Mouse (Mus musculus) adrenal gland, postnatal 4 days (tissue): Measurements from ENCODE around the gene Prcp. TPM values are rescaled to one million over a fixed set of nuclear protein-coding genes. Genes with fewer than 3 reads are reported as not detected.
A peak's percentile ranks its signal among the peaks of the same experiment; 100 is the strongest.

Experiments
- DNase-seq, 2 experiments: peaks; one replicate each; pipeline ENCODE4 v3.0.0; 2021 to 2022; ENCODE audit warnings: low spot score in 2 of 2, mixed read lengths in 2 of 2
- long read RNA-seq, 2 experiments: library from polyadenylated mRNA; stranded (forward); transcript quantifications; one replicate each; pipeline ENCODE4 v2.0.0; 2021
- total RNA-seq, 2 experiments: library from RNA; stranded (reverse); gene quantifications; 2 replicates each; pipeline ENCODE4 v1.2.3; 2021

Prcp gene
- total RNA-seq, result 10 to 100 TPM; 20.2 to 22.8 TPM
- long read RNA-seq, experiment 1, transcript Prcp-201 (9 exons, 2,967 nt), result major isoform, 6 of 7 reads
- long read RNA-seq, experiment 1, partial matches to known transcripts, result 0 of 7 reads
- long read RNA-seq, experiment 1, other reads (novel, unspliced or antisense), result 1 of 7 reads
- long read RNA-seq, experiment 2, transcript Prcp-201 (9 exons, 2,967 nt), result major isoform, 18 of 21 reads
- long read RNA-seq, experiment 2, partial matches to known transcripts, result 0 of 21 reads
- long read RNA-seq, experiment 2, other reads (novel, unspliced or antisense), result 2 of 21 reads

GRCm38 (mm10) chr7:92874116-92874675, at the start of gene Prcp, which contains the start of gene Ddias:
Gene Prcp, plus strand, starts transcription at chr7:92874470.
Gene Ddias, minus strand, starts transcription at chr7:92874247.
- DNase-seq, result peak; percentile 89

GRCm38 (mm10) chr7:92826248-92826647, 48.0 kb upstream of the Prcp start:
- DNase-seq, result no peak

- DNase-seq, result no peak
Observed at GRCm38 (mm10) chr7:92827981-92828380, 46.3 kb upstream of the Prcp start.

DNA sequence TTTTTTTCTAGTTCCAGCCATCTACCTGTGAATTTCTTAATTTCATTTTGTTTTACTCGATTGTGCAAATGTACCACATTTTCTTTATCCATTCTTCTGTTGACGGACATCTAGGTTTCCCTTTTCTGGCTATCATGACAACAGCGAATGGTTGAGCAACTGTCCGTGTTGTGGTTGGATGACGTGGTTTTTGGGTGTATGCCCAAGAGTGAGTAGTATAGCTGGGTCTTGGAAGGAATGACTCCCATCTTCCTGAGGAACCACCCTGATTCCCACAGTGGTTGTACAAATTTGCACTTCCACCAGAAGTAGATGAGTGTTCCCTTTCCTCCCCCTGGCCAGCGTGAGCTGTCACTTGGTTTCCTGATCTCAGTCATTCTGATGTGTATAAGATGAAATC, 41.9 kb upstream of the Prcp start:
- DNase-seq, result no peak

- DNase-seq, result no peak
Observed at GRCm38 (mm10) chr7:92834391-92834790, 39.9 kb upstream of the Prcp start.

DNA sequence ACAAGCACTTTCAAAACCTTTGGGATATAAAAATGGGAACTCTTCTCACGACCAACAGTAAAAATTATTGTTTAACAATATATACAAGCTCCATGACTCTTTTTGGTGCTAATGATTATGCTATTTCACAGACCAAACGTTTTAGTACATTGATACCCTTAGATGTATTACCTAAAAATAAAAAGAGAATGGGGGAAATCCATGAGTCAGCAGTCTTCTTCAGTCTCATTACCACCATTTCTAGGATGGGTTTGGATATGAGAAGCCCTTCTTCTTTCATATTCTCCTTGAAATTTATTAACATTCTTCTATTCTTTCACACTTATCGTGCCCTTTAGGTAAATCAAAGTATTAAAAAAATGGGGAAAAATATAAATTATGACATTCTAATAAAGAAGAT, 37.8 kb upstream of the Prcp start:
- DNase-seq, result no peak

DNA sequence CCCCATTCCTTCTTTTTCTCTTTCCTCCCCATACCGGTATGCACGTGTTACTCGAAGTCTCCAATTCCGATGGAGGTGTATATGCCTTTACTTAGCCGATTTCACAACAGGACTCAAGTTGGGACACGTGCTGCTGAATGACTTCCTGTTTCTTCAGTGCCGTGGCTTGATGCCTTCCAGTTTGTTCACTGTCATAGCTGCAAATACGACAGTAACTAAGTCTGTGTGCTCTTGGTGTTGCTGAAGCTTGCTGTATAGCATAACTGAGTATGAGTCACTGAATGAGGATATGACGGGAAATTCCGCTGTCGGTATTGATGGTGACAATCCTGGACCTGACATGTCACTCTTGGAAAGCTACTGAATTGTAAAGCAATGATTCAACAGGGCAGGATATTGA, 37.0 kb upstream of the Prcp start:
- DNase-seq, result no peak

- DNase-seq, result no peak
Observed at GRCm38 (mm10) chr7:92837907-92838306, 36.4 kb upstream of the Prcp start.

GRCm38 (mm10) chr7:92842254-92842653, 32.0 kb upstream of the Prcp start:
- no peak for DNase-seq

- no peak for DNase-seq
Observed at GRCm38 (mm10) chr7:92848246-92848645, 26.0 kb upstream of the Prcp start.

GRCm38 (mm10) chr7:92866526-92866925, 7.7 kb upstream of the Prcp start:
- DNase-seq, result no peak

DNA sequence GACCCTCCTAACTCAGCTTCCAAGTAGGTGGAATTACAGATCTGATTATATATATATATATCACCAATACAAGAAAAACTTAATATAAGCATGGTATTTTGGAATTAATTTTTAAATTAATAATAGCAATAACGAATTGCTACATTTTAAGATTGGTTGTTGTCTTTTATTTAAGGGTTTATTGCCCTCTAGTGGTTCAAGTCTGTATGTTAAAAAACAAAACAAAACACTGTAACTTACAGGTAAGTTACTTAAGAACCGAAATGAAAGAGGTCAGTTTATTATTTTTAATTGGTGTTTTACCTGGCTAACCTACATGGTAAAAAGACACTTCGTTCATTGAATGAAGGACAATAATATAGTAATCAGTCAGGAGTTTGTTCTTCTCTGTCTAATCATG, 4.1 kb upstream of the Prcp start:
- DNase-seq, result no peak

GRCm38 (mm10) chr7:92871596-92871995, 2.7 kb upstream of the Prcp start:
- no peak for DNase-seq

DNA sequence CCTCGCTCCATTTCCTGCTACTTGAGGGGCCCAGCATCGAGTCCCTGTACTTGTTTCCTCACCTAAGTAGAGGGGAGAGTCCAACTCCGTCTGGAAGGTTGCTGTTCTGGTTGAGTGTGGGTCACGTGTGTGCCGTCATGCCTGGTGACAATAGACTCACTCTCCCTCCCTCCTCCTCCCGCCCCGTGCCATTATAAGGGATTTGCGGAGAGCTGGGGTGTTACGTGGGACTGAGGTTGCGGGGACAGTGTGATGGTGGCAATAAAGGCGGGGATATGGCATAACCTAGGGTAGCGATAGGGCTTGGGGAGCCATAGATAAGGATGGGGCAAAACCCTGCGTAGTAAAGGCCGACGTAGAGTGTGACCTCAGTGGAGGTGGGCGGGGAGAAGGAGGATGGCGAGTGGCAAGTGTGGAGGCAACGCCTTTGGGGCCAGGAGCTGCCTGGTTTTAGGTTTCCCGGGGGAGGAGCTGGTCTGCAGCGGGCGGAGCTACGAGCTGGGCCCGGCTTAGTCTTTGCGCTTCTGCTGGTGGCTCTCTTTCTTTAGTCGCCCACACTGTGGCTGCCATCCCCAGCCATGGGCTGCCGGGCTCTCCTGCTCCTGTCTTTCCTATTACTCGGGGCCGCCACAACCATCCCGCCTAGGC, 615 bp downstream of the Prcp start:
- peak; percentile 33 to 56 for DNase-seq

GRCm38 (mm10) chr7:92876066-92876465, 1.8 kb downstream of the Prcp start:
- no peak for DNase-seq

DNA sequence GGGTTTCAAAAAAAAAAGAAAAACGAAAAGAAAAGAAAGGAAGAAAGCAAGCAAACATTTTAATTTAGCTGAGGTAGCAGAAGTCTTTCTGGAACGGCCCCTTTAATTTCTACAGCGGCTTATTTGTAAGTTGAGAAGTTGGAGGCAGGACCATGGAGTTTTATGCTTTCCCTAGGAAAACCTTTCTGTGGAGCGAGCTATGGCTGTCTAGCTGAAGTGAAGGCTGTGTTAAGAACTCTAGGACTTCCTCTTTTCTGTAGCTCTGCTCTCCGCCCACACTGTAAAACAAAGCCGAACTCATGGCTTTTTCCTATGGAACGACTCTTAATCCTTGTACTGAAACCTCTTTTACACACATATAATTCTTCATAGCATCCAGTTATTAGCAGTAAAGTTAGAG, 2.3 kb downstream of the Prcp start:
- DNase-seq, result no peak

- no peak for DNase-seq
Observed at GRCm38 (mm10) chr7:92878575-92879285, 4.5 kb downstream of the Prcp start.

GRCm38 (mm10) chr7:92883850-92884716, 9.8 kb downstream of the Prcp start:
- DNase-seq, result no peak

DNA sequence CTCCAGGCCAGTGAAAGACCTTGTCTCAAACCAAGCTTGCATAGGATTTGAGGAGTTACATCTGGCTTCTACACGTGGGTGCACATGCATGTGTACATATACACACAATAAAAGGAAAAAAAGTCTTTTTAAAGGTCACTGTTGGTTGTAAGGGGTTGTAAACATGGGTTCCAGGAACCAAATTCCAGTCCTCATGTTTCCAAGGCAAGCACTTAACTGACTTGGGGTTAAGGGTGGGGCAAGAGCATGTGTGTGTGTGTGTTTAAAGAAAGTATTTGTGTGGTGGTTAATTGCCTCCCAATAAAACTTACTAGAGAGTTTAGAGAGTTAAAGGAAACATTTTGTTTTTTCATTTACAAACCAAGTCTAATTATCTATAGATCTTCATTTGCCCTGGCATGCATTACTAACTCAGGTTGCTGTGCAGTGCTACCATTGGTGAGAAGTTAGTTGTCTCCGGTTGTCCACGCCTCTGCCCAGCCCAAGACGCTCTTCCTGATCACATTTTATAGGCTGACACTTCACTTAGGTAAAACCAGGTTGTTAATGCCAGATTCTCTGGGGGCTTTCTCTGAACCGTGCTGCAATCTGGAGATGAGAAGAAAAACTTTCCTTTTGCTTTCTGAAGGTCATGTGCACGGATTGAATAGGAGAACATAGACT, 10.9 kb downstream of the Prcp start:
- DNase-seq, result no peak

- DNase-seq, result no peak
Observed at GRCm38 (mm10) chr7:92886801-92887200, 12.5 kb downstream of the Prcp start.
